Mouse (Mus musculus) C2C12 (cell line): ENCODE data around the gene Rhoh. TPM values are rescaled to one million over a fixed set of nuclear protein-coding genes. Genes with fewer than 3 reads are reported as not detected.
A peak's percentile ranks its signal among the peaks of the same experiment; 100 is the strongest.

Source experiments
- H3K27me3 ChIP-seq: one replicate; pipeline ENCODE4 v1.6.1; 2011; ENCODE audit not compliant: control insufficient read depth, insufficient read depth, insufficient read length
- H3K36me3 ChIP-seq: one replicate; pipeline ENCODE4 v1.6.1; 2011; ENCODE audit not compliant: control insufficient read depth, insufficient read depth
- H3K4me3 ChIP-seq: one replicate; pipeline ENCODE4 v1.5.1; 2011; ENCODE audit warnings: mild to moderate bottlenecking, control low read depth; ENCODE audit not compliant: poor library complexity, insufficient read depth, severe bottlenecking
- H3K79me2 ChIP-seq: one replicate; pipeline ENCODE4 v1.6.1; 2011; ENCODE audit not compliant: control insufficient read depth, insufficient read depth
- H3K79me3 ChIP-seq: one replicate; pipeline ENCODE4 v1.6.1; 2011; ENCODE audit warnings: low read depth, control low read depth
- H3ac ChIP-seq: one replicate; pipeline ENCODE3; 2011; ENCODE audit warnings: low read depth; ENCODE audit not compliant: control insufficient read depth, insufficient read length
- CEBPB ChIP-seq: IDR thresholded peaks from one replicate; pipeline ENCODE4 v1.6.1; 2011; ENCODE audit warnings: low read depth, mild to moderate bottlenecking, control low read depth, moderate library complexity
- CTCF ChIP-seq: IDR thresholded peaks from one replicate; pipeline ENCODE4 v1.5.1; 2011; ENCODE audit not compliant: control insufficient read depth, insufficient read depth, insufficient read length
- FOSL1 ChIP-seq: IDR thresholded peaks from one replicate; pipeline ENCODE4 v1.8.0; 2011; ENCODE audit warnings: mild to moderate bottlenecking, low read length; ENCODE audit not compliant: poor library complexity, insufficient read depth, severe bottlenecking
- MAX ChIP-seq: IDR thresholded peaks from one replicate; pipeline ENCODE4 v1.6.1; 2011; ENCODE audit warnings: mild to moderate bottlenecking, control low read depth
- MYOD1 ChIP-seq: IDR thresholded peaks from one replicate; pipeline ENCODE4 v1.6.1; 2011; ENCODE audit warnings: low read depth; ENCODE audit not compliant: control insufficient read depth, insufficient read length
- MYOG ChIP-seq: IDR thresholded peaks from one replicate; pipeline ENCODE4 v1.6.1; 2011; ENCODE audit not compliant: control insufficient read depth, insufficient read length; ENCODE audit errors: extremely low read depth
- USF1 ChIP-seq: IDR thresholded peaks from one replicate; pipeline ENCODE4 v1.6.1; 2011; ENCODE audit warnings: low read depth, mild to moderate bottlenecking, control low read depth, moderate library complexity
- polyA plus RNA-seq: library from polyadenylated mRNA; unstranded; fragments of >200 nt; fragmentation: generic; extraction: Trizol; gene quantifications from one replicate; pipeline ENCODE4 v1.2.1, GENCODE M21; 2012; ENCODE audit warnings: missing spikeins

Rhoh gene
- polyA plus RNA-seq, 1 experiment: not detected

GRCm38 (mm10) chr5:65934783-65935182, 73.8 kb downstream of the Rhoh start, which contains the start of gene Chrna9:
Chrna9 (plus strand) TSS chr5:65934921.
- no peak for TF ChIP-seq USF1
- no peak for TF ChIP-seq FOSL1
- TF ChIP-seq CTCF: no peak
- TF ChIP-seq MYOG: no peak
- TF ChIP-seq CEBPB: no peak
- TF ChIP-seq MYOD1: no peak
- TF ChIP-seq MAX: no peak
- no peaks in the 10 kb centered on the region for H3K79me2 ChIP-seq
- H3K36me3 ChIP-seq: no peaks in the 10 kb centered on the region
- no peak within 1 kb of the TSS for H3ac ChIP-seq
- peaks cover 4% of the 10 kb centered on the region for H3K27me3 ChIP-seq
- no peaks in the 10 kb centered on the region for H3K79me3 ChIP-seq
- H3K4me3 ChIP-seq: no peak within 1 kb of the TSS

GRCm38 (mm10) chr5:65937011-65937726, 76.2 kb downstream of the Rhoh start:
- no peak overlapping the region for H3K4me3 ChIP-seq
- H3ac ChIP-seq: no peak overlapping the region
- H3K79me2 ChIP-seq: no peaks in the 10 kb centered on the region
- H3K79me3 ChIP-seq: no peaks in the 10 kb centered on the region
- TF ChIP-seq FOSL1 (no peak), MYOG (no peak), MYOD1 (no peak), CTCF (no peak), MAX (no peak), CEBPB (no peak), USF1 (no peak)
- H3K27me3 ChIP-seq: peaks cover 4% of the 10 kb centered on the region
- H3K36me3 ChIP-seq: no peaks in the 10 kb centered on the region

DNA sequence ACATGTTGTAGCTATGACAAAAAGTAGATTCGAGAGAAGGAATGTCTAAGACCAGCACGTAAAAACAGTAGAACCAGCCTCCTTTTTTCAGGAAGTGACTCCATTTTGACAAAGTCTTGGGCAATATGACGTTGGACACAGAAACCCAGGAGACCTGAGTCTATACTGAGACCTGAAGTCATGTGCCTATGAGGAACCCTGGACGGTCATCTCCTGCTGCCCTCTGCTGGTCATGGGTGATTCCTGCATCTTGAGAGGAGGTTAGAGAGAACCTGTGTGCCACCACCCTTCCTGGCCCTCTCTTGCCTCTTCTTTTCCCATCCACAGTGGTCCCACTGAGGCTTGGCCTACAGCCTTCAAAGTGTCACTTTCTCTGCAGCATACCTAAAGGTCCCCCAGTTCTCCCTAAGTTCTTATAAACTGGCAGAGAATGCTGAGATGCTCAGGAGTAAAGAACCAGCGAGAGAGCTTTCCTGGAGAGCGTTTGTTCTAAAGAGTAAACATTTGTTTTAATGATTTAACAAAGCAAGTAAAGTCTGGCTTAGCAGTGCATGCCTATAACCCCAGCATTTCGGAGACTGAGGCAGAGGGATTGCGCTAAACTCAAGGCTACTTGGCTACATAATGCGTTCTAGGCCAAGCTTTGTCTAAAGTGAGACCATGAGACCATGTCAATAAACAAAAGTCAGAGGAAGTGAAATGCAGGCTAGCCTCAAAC, 77.1 kb downstream of the Rhoh start:
- no peak for TF ChIP-seq MYOG
- peak; percentile 65 for TF ChIP-seq USF1
- TF ChIP-seq MYOD1: no peak
- TF ChIP-seq CEBPB: peak; percentile 11
- TF ChIP-seq FOSL1: no peak
- peak; percentile 82 for TF ChIP-seq CTCF
- no peak for TF ChIP-seq MAX

GRCm38 (mm10) chr5:65941145-65941544, 80.1 kb downstream of the Rhoh start:
- no peaks in the 10 kb centered on the region for H3K79me2 ChIP-seq
- no peaks in the 10 kb centered on the region for H3K79me3 ChIP-seq
- H3ac ChIP-seq: no peak overlapping the region
- H3K36me3 ChIP-seq: no peaks in the 10 kb centered on the region
- no peak overlapping the region for H3K4me3 ChIP-seq
- H3K27me3 ChIP-seq: no peaks in the 10 kb centered on the region
- TF ChIP-seq FOSL1 (no peak), MYOG (no peak), MAX (no peak), CEBPB (no peak), CTCF (no peak), MYOD1 (no peak), USF1 (no peak)

More for the DNA sequence above, 77.1 kb downstream of the Rhoh start:
- Histone ChIP-seq H3ac (no peak overlapping the region), H3K79me2 (no peaks in the 10 kb centered on the region), H3K4me3 (no peak overlapping the region), H3K79me3 (no peaks in the 10 kb centered on the region), H3K36me3 (no peaks in the 10 kb centered on the region), H3K27me3 (peaks cover 4% of the 10 kb centered on the region)

Other genes with a start within 250 kb of the Rhoh start
- gene Pds5a, start 162.9 kb upstream of the Rhoh start, polyA plus RNA-seq: 20.3 TPM
- 2.0 TPM for gene N4bp2, start 97.7 kb upstream of the Rhoh start, polyA plus RNA-seq
- not detected for gene Chrna9, start 73.7 kb downstream of the Rhoh start, polyA plus RNA-seq
- gene 9130230L23Rik, start 143.1 kb downstream of the Rhoh start, polyA plus RNA-seq: not detected